Mouse (Mus musculus) hindbrain, embryonic 12.5 days (tissue): ENCODE data around the gene Radil. TPM values are rescaled to one million over a fixed set of nuclear protein-coding genes. Genes with fewer than 3 reads are reported as not detected.

Experiments used
- ATAC-seq: fragments of 200-750 bp; cut with Nextera tagmentation; 2 replicates; pipeline ENCODE4 v1.8.0; 2017; ENCODE audit warnings: moderate TSS enrichment; ENCODE audit not compliant: low FRiP score
- H3K27ac ChIP-seq: fragments of 300-500 bp; sonication (generic); 2 replicates; pipeline ENCODE4 v1.5.1; 2016; ENCODE audit warnings: mild to moderate bottlenecking
- H3K27me3 ChIP-seq: fragments of 300-500 bp; sonication (generic); 2 replicates; pipeline ENCODE4 v1.6.1; 2016; ENCODE audit warnings: mild to moderate bottlenecking
- H3K36me3 ChIP-seq: fragments of 300-500 bp; sonication (generic); 2 replicates; pipeline ENCODE4 v1.6.1; 2016; ENCODE audit warnings: mild to moderate bottlenecking
- H3K4me1 ChIP-seq: fragments of 300-500 bp; sonication (generic); 2 replicates; pipeline ENCODE4 v1.6.1; 2016
- H3K4me2 ChIP-seq: fragments of 300-500 bp; sonication (generic); replicated peaks from 2 replicates; pipeline ENCODE4 v1.6.1; 2016; ENCODE audit warnings: mild to moderate bottlenecking
- H3K4me3 ChIP-seq: fragments of 300-500 bp; sonication (generic); 2 replicates; pipeline ENCODE4 v1.5.1; 2016; ENCODE audit warnings: mild to moderate bottlenecking
- H3K9ac ChIP-seq: fragments of 300-500 bp; sonication (generic); 2 replicates; pipeline ENCODE4 v1.6.1; 2016; ENCODE audit warnings: mild to moderate bottlenecking, moderate library complexity
- H3K9me3 ChIP-seq: fragments of 300-500 bp; sonication (generic); replicated peaks from 2 replicates; pipeline ENCODE4 v1.6.1; 2016; ENCODE audit warnings: mild to moderate bottlenecking
- WGBS: fragments of 180-500 bp; shearing (Covaris S2); methylation state at CpG from one replicate; pipeline ENCODE4 v1.1.7; 2016; 5-methylcytosine and 5-hydroxymethylcytosine counted together
- polyA plus RNA-seq: library from polyadenylated mRNA; unstranded; fragments of >200 nt; fragmentation: Nextera tagmentation; extraction: Ambion mirVana; gene quantifications from 2 replicates; pipeline ENCODE4 v1.2.1, GENCODE M21; 2016

Gene Radil
- polyA plus RNA-seq, 1 experiment from 2014 or later = 7.5 TPM

GRCm38 (mm10) chr5:142469796-142470195 lies 81.1 kb downstream of the Radil start:
- H3K36me3 ChIP-seq = peaks cover 59% of the 10 kb centered on the region
- no peaks in the 10 kb centered on the region for H3K9me3 ChIP-seq
- H3K27me3 ChIP-seq = no peaks in the 10 kb centered on the region
- WGBS = 93% methylated on average over 11 of the region's 11 CpGs
- H3K27ac ChIP-seq = no peak overlapping the region
- H3K9ac ChIP-seq = no peak overlapping the region
- peaks cover 10% of the 10 kb centered on the region for H3K4me1 ChIP-seq
- H3K4me2 ChIP-seq = no peak overlapping the region
- no peak for ATAC-seq
- no peak overlapping the region for H3K4me3 ChIP-seq

- Histone ChIP-seq H3K27me3 (no peaks in the 10 kb centered on the region), H3K9ac (no peak overlapping the region), H3K9me3 (no peaks in the 10 kb centered on the region), H3K4me1 (peaks cover 12% of the 10 kb centered on the region), H3K36me3 (peaks cover 49% of the 10 kb centered on the region), H3K4me2 (no peak overlapping the region), H3K27ac (no peak overlapping the region), H3K4me3 (no peak overlapping the region)
- 94% methylated on average over 13 of the region's 13 CpGs for WGBS
- no peak for ATAC-seq
These were observed 82.5 kb downstream of the Radil start for GRCm38 (mm10) chr5:142468375-142468774.

- peak; percentile 89 for ATAC-seq
- peaks cover 20% of the 10 kb centered on the region for H3K36me3 ChIP-seq
- peak within 1 kb of the TSS; percentile 80 for H3K9ac ChIP-seq
These were observed 87.1 kb downstream of the Radil start, which contains the start of gene Ap5z1 for GRCm38 (mm10) chr5:142463461-142464454. Gene Ap5z1, plus strand, starts transcription at chr5:142463944.

GRCm38 (mm10) chr5:142463011-142463410 lies 87.9 kb downstream of the Radil start:
- peak overlapping the region; percentile 61 for H3K4me2 ChIP-seq
- peak overlapping the region; percentile 85 for H3K27ac ChIP-seq
- ATAC-seq = no peak
- H3K27me3 ChIP-seq = no peaks in the 10 kb centered on the region
- no peaks in the 10 kb centered on the region for H3K9me3 ChIP-seq
- H3K4me3 ChIP-seq = 0 out of 2 replicates have a peak overlapping the region, but pooled peaks have one; percentile 84
- H3K4me1 ChIP-seq = peaks cover 15% of the 10 kb centered on the region
- peaks cover 20% of the 10 kb centered on the region for H3K36me3 ChIP-seq
- 84% methylated on average over 6 of the region's 6 CpGs for WGBS
- peak overlapping the region; percentile 59; the same call in 1 of the 2 replicates for H3K9ac ChIP-seq

More at GRCm38 (mm10) chr5:142463461-142464454, 87.1 kb downstream of the Radil start, which contains the start of gene Ap5z1:
- Histone ChIP-seq H3K27ac (peak within 1 kb of the TSS; percentile 85), H3K27me3 (no peaks in the 10 kb centered on the region), H3K9me3 (no peaks in the 10 kb centered on the region), H3K4me2 (peak within 1 kb of the TSS; percentile 61), H3K4me1 (peaks cover 15% of the 10 kb centered on the region), H3K4me3 (peak within 1 kb of the TSS; percentile 84)
- 2% methylated on average over 60 of the region's 60 CpGs for WGBS

- Histone ChIP-seq H3K4me2 (no peak overlapping the region), H3K9me3 (no peaks in the 10 kb centered on the region), H3K27ac (no peak overlapping the region), H3K27me3 (no peaks in the 10 kb centered on the region), H3K9ac (no peak overlapping the region), H3K36me3 (peaks cover 20% of the 10 kb centered on the region), H3K4me3 (no peak overlapping the region), H3K4me1 (peaks cover 15% of the 10 kb centered on the region)
- 92% methylated on average over 2 of the region's 2 CpGs for WGBS
- ATAC-seq = no peak
These were observed 88.3 kb downstream of the Radil start for GRCm38 (mm10) chr5:142462641-142462948.

- Histone ChIP-seq H3K4me2 (no peak overlapping the region), H3K36me3 (peaks cover 23% of the 10 kb centered on the region), H3K27ac (no peak overlapping the region), H3K9ac (no peak overlapping the region), H3K4me1 (peaks cover 15% of the 10 kb centered on the region), H3K27me3 (no peaks in the 10 kb centered on the region), H3K9me3 (no peaks in the 10 kb centered on the region), H3K4me3 (no peak overlapping the region)
- ATAC-seq = no peak
- WGBS = 95% methylated on average over 7 of the region's 7 CpGs
These were observed 88.8 kb downstream of the Radil start for GRCm38 (mm10) chr5:142461942-142462640.

- no peak for ATAC-seq
These were observed 91.1 kb downstream of the Radil start for GRCm38 (mm10) chr5:142459834-142460233.

GRCm38 (mm10) chr5:142458791-142459557 lies 91.9 kb downstream of the Radil start:
- H3K4me1 ChIP-seq = peaks cover 7% of the 10 kb centered on the region
- no peak overlapping the region for H3K4me3 ChIP-seq
- no peak overlapping the region for H3K27ac ChIP-seq
- peaks cover 48% of the 10 kb centered on the region for H3K36me3 ChIP-seq
- H3K9me3 ChIP-seq = no peaks in the 10 kb centered on the region
- no peak for ATAC-seq
- H3K27me3 ChIP-seq = no peaks in the 10 kb centered on the region
- 90% methylated on average over 17 of the region's 17 CpGs for WGBS
- H3K9ac ChIP-seq = no peak overlapping the region
- no peak overlapping the region for H3K4me2 ChIP-seq

More at GRCm38 (mm10) chr5:142459834-142460233, 91.1 kb downstream of the Radil start:
- H3K4me2 ChIP-seq = no peak overlapping the region
- H3K4me1 ChIP-seq = peaks cover 13% of the 10 kb centered on the region
- H3K27ac ChIP-seq = no peak overlapping the region
- 77% methylated on average over 5 of the region's 5 CpGs for WGBS
- H3K36me3 ChIP-seq = peaks cover 40% of the 10 kb centered on the region
- H3K9ac ChIP-seq = no peak overlapping the region
- H3K9me3 ChIP-seq = no peaks in the 10 kb centered on the region
- H3K4me3 ChIP-seq = no peak overlapping the region
- H3K27me3 ChIP-seq = no peaks in the 10 kb centered on the region

- Histone ChIP-seq H3K27ac (no peak overlapping the region), H3K4me3 (no peak overlapping the region), H3K36me3 (peaks cover 64% of the 10 kb centered on the region), H3K9ac (no peak overlapping the region), H3K27me3 (no peaks in the 10 kb centered on the region), H3K9me3 (no peaks in the 10 kb centered on the region), H3K4me1 (no peaks in the 10 kb centered on the region), H3K4me2 (no peak overlapping the region)
- ATAC-seq = no peak
- WGBS = 63% methylated on average over 10 of the region's 10 CpGs
These were observed 93.6 kb downstream of the Radil start for GRCm38 (mm10) chr5:142457345-142457744.

- 46% methylated on average over 15 of the region's 15 CpGs for WGBS
- H3K4me3 ChIP-seq = no peak overlapping the region
- peaks cover 65% of the 10 kb centered on the region for H3K36me3 ChIP-seq
- no peaks in the 10 kb centered on the region for H3K27me3 ChIP-seq
- no peak overlapping the region for H3K9ac ChIP-seq
- ATAC-seq = no peak
- no peaks in the 10 kb centered on the region for H3K4me1 ChIP-seq
- H3K9me3 ChIP-seq = no peaks in the 10 kb centered on the region
- H3K4me2 ChIP-seq = no peak overlapping the region
- H3K27ac ChIP-seq = no peak overlapping the region
These were observed 94.6 kb downstream of the Radil start for GRCm38 (mm10) chr5:142456318-142456717.

- ATAC-seq = no peak
- 91% methylated on average over 13 of the region's 13 CpGs for WGBS
- H3K9me3 ChIP-seq = no peaks in the 10 kb centered on the region
- H3K27ac ChIP-seq = no peak overlapping the region
- H3K4me1 ChIP-seq = no peaks in the 10 kb centered on the region
- H3K4me2 ChIP-seq = no peak overlapping the region
- no peak overlapping the region for H3K9ac ChIP-seq
- H3K27me3 ChIP-seq = no peaks in the 10 kb centered on the region
- H3K4me3 ChIP-seq = no peak overlapping the region
- peaks cover 84% of the 10 kb centered on the region for H3K36me3 ChIP-seq
These were observed 97.2 kb downstream of the Radil start for GRCm38 (mm10) chr5:142453742-142454141.

- no peak for ATAC-seq
- Histone ChIP-seq H3K4me3 (no peak overlapping the region), H3K9ac (no peak overlapping the region), H3K27me3 (no peaks in the 10 kb centered on the region), H3K36me3 (peaks cover 64% of the 10 kb centered on the region), H3K4me1 (peaks cover 13% of the 10 kb centered on the region), H3K9me3 (no peaks in the 10 kb centered on the region), H3K27ac (no peak overlapping the region), H3K4me2 (no peak overlapping the region)
- WGBS = 11% methylated on average over 1 of the region's 1 CpGs
These were observed 99.1 kb downstream of the Radil start for GRCm38 (mm10) chr5:142451759-142452158.
